Mouse (Mus musculus): ENCODE data around the gene Abat.

Abat gene

DNA sequence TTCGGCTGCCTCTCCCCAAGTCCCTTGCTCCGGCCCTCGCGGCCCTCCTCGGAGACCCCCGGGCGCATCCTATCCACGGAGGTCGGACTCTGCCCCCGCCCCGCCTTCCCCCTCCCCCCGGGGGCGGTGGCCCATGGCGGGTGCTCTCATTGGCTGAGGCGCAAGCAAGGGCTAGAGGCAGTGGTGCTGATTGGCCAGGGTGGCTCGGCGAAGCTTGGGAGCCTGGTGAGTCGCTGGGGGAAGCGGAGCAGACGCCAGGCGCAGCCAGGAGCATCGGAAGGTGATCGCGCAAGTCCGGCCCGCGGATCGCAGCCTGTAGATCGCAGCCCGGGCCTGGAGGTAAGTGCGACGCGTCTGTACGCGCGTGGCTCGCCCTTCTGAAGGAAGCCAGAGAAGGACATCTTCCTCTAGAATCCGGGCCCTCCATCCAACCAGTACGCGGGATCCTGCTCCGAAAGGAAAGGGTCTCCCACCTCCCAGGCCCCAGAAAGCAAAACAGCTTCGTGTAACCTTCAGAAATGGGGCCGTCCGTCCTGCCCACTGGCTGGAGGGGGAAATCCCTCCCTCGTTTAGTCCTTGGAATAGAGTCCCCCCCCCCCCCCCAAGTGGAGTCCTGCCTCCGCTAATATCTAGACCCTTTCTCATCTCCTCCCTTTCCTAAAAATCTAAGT lies at the start of gene Abat:
TSS of gene Abat (plus strand) at position 194 of the 671 bp plus-strand sequence.
- ChIA-PET CTCF (interaction anchor here in 1 of 4 experiments (0.6 kb wide), 1 partner anchor 1537 kb away, joined by 6 read pairs; no protein-coding TSS in a partner anchor), POLR2A (interaction anchor here (0.5 to 3.5 kb wide), 23 partner anchors 8 to 441 kb away, joined by 3 to 18 read pairs (median 4); partner anchors contain the start of genes Carhsp1 (in 2 of the 4) and Mettl22 (in 1 of the 4))

DNA sequence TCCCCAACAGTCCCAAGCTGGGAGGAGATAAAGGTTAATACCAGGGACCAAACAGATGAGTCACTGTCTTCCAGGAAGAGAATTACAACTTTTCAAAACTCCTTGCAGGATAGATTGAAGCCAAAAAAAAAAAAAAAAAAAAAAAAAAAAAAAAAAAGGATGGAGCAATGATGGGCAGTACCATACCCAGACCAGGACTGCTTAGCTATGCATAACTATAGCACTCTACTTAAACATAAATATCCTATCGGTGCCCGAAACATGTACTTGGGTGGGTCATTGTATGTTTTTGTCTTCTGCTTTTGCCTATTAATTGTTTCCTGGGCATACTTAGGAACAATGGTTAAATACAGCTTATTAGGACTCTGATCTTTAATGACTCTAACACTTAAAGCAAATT lies 43.1 kb upstream of the Abat start:
- POLR2A ChIA-PET = interaction anchor here (0.6 to 4.3 kb wide), 44 partner anchors 10 to 532 kb away, joined by 3 to 30 read pairs (median 4); partner anchors contain the start of genes Carhsp1 (in 3 of the 4), Abat (in 1 of the 4), Pmm2 (in 1 of the 4) and Tmem186 (in 1 of the 4)
- CTCF ChIA-PET = interaction anchor here in 3 of 4 experiments (0.5 to 1.6 kb wide), 9 partner anchors 11 to 1914 kb away, joined by 3 to 5 read pairs (median 4); partner anchors contain the start of gene Carhsp1 (in 2 of the 3)

DNA sequence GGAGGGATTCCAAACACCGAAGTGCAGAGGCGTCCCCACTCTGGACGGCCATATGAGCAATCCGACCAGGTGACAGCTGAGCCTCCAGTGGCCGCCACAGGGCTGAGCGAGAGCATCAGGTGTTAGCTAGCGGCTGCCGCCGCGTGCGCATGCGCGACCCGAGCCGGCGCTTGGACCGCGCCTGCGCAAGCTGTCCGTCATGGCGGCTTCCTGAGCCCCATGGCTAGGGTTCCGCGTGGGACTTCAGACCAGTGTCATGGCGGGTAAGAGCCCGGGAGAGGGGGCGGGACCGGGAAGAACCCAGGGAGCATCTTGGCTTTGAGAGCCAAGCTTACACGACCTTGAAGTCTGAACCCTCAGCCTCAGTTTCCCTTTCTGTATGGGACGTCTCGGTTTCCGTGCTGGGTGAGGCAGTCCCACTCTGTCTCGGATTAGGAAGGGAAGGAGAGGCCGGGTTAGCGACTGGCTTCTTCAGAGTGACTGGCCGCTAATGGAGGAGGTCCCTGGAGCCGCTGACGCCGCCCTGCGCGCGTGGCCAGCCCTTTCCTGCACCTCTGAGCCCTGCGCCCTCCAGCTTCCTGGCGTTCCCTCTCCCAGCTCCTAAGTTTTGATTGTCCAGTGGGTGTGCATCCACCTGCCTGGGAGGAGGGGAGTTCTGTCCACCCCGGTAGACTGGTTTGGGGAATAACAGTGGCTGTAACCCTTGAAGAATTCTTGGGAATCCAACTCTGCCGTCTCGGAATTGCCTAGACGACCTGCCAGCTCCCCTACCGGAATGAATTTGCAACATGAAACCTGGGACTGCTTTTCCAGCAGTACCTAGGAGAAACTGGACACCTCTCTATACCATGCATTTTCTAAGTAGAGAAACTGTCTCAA lies 42.4 kb upstream of the Abat start, which contains the start of gene Mettl22:
TSS of gene Mettl22 (plus strand) at position 186 of the 879 bp plus-strand sequence.
- ChIA-PET CTCF (interaction anchor here in 3 of 4 experiments (0.6 to 1.6 kb wide), 12 partner anchors 12 to 1913 kb away, joined by 3 to 7 read pairs (median 4); partner anchors contain the start of gene Carhsp1 (in 1 of the 3)), POLR2A (interaction anchor here (0.6 to 4.3 kb wide), 61 partner anchors 9 to 1531 kb away, joined by 3 to 30 read pairs (median 4); partner anchors contain the start of genes Carhsp1 (in 3 of the 4), Abat (in 1 of the 4), Pmm2 (in 1 of the 4) and Tmem186 (in 1 of the 4))

DNA sequence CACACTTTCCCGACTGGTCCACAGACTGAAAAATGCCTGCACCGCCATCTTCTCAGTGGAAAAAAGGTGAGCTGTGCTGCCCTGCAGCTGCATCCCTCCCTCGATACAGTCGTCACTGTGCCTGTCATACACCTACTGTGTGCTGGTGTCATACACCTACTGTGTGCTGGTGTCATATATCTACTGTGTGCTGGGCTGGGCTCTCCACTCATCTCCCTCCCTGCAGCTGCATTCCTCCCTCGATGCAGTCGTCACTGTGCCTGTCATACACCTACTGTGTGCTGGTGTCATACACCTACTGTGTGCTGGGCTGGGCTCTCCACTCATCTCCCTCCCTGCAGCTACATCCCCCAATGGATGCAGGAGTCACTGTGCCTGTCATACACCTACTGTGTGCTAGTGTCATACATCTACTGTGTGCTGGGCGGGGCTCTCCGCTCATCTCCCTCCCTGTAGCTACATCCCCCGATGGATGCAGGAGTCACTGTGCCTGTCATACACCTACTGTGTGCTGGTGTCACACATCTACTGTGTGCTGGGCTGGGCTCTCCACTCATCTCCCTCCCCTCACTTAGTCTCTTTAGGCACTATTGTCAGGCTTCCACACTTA lies 25.7 kb upstream of the Abat start:
- ChIA-PET CTCF (no interaction called here), POLR2A (interaction anchor here in 1 of 4 experiments (1.0 kb wide), 2 partner anchors 15 to 172 kb away, joined by 3 read pairs; no protein-coding TSS in a partner anchor)

DNA sequence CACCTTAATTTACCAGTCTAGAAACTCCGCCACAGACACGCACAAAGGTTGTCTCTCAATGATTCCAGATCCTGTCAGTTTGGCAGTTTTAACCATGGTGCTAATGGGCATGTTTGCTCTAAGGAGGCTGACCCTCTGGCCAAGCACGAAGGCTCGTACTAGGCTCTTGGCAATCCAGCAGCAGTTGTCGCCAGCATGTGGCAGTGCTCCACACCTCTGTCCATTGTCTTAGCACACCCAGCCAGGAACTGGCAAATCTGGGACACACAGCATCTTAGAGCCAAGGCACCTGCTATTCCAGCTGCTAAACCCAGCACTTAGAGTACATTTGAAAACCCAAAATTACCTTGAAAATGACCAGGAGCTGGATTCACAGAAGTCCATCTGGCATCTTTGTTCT lies 23.9 kb upstream of the Abat start:
- ChIA-PET POLR2A (interaction anchor here in 2 of 4 experiments (1.5 to 3.5 kb wide), 3 partner anchors 10 to 182 kb away, joined by 3 to 15 read pairs (median 11); partner anchors contain the start of gene Carhsp1 (in 1 of the 2)), CTCF (interaction anchor here in 1 of 4 experiments (1.6 kb wide), 1 partner anchor 19 kb away, joined by 4 read pairs; the partner anchor contains the start of gene Mettl22)

DNA sequence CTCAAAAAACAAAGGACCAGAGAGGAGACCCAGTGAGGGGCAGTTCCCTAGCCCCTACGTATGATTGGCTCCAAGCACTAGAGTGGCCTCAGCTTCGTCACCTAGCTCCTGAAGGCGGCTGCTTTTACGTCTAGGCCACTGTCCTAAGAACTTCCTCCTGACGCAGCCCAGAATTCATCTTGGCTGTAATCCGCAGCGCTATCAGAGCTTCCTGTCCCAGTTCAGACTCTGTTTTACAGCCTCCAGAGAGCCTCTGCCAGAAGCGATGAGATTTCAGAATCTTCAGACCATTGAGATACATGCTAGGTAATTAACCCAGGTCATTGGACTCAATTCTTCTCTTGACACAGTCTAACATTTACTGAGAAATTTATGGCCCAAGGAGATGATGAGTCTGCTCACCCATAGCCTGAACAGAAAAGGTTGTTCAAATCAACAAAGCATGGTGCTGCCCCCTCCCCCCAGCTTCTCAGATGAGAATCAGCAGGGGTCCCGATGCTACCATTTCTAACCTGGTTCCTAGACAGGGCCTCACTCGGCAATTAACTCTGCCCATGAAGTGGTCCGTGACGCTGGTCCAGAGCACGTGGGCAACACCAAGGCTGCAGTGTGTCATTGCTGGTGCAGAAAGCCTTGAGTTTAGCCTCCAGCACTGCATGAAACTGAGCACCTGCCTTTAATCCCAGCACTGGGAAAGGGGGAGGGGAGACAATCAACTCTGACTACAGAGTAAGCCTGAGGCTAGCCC lies 21.3 kb upstream of the Abat start:
- ChIA-PET POLR2A (interaction anchor here in 3 of 4 experiments (0.6 to 5.1 kb wide), 11 partner anchors 15 to 182 kb away, joined by 3 to 21 read pairs (median 4); partner anchors contain the start of genes Carhsp1 (in 3 of the 3) and Mettl22 (in 1 of the 3)), CTCF (interaction anchor here in 2 of 4 experiments (0.7 kb wide), 2 partner anchors 53 to 182 kb away, joined by 3 to 4 read pairs; no protein-coding TSS in a partner anchor)

DNA sequence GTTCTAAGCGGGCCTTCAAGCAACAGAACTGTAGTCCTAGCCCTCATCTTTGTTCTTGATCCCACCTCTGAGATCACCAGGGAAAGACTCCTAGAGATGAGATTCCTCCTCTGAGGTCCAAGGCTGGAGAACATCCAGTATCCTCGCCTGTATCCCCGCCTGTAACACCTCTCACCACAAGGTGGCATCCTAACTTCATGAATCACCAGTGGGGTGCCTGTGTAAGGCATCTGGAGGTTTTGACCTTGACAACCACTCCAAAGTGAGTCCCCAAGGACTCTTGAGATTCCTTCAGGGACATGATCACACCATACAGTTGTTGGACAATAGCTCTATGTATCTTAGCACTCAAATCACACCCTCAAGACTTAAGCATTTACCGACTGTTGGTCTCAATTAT lies 19.0 kb upstream of the Abat start:
- POLR2A ChIA-PET = interaction anchor here in 3 of 4 experiments (0.6 to 5.1 kb wide), 6 partner anchors 23 to 178 kb away, joined by 3 to 21 read pairs (median 3); partner anchors contain the start of gene Carhsp1 (in 2 of the 3)
- CTCF ChIA-PET = interaction anchor here in 3 of 4 experiments (0.5 to 1.3 kb wide), 5 partner anchors 52 to 193 kb away, joined by 3 to 4 read pairs (median 3); no protein-coding TSS in a partner anchor

DNA sequence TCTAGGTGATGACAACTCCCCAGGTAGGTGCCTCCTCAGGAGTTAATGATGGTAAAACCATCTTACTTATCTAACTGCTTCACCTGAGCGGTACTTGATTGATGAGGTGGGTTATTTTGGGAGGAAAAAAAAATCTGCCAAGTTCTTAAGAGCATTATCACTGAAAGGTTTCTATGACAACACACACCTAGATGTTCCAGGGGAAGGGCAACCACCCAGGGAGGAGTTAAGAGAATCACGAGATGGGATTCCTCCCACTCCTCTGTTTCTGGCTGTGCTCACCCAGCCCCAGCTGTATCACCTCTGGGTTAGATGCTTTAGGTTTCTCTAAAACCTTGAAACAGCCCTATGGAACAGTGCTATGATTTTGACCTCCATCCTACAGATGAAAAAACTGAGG lies 16.3 kb upstream of the Abat start:
- ChIA-PET POLR2A (interaction anchor here in 2 of 4 experiments (0.6 to 1.7 kb wide), 3 partner anchors 25 to 175 kb away, joined by 3 to 6 read pairs (median 6); partner anchors contain the start of gene Carhsp1 (in 1 of the 2)), CTCF (no interaction called here)

DNA sequence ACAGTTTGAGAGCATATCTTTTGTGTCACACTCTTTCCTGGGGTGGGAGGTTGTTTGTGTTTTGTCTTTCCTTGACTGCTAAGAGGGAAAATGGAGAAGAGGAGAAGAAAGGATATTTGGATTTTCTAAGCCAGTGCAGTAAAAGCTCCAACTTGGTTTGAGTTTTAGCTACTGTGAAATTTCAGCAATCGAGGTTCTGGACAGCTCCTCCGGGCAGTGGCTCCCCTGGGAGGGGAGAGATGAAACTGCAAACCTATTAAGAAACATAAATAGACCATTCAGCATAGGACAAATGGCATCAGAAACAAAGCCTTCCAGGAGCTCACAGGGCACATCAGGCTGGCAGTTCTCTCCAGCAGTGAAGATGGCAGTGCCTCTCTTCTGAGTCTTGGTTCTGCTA lies 9.0 kb upstream of the Abat start:
- CTCF ChIA-PET = interaction anchor here in 1 of 4 experiments (0.5 to 1.5 kb wide), 3 partner anchors 51 to 168 kb away, joined by 3 to 5 read pairs (median 3); partner anchors contain the start of gene Carhsp1
- POLR2A ChIA-PET = interaction anchor here in 2 of 4 experiments (0.7 to 1.6 kb wide), 11 partner anchors 9 to 168 kb away, joined by 3 to 6 read pairs (median 3); partner anchors contain the start of genes Abat (in 2 of the 2), Carhsp1 (in 2 of the 2), Pmm2 (in 1 of the 2) and Tmem186 (in 1 of the 2)

DNA sequence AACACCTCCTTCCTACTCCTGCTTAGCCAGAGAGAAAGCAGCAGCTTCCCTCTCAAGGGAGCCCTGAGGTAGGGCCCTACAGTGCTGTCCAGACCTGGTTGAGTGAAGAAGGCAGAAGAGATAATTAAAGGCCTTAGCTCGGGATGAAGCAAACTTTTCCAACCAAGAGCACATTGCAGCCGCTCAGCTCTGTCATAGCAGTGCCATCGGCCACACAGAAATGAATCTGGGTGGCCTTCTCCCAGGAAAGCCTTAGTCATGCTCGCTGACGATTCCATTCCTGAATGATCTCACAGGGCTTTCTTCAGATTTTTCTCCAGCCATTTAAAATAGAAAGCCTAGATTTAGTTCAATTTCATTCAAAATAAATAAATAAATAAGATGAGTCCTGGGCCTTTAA lies 3.3 kb upstream of the Abat start:
- CTCF ChIA-PET = interaction anchor here in 1 of 4 experiments (0.6 kb wide), 1 partner anchor 22 kb away, joined by 5 read pairs; no protein-coding TSS in a partner anchor
- POLR2A ChIA-PET = interaction anchor here in 2 of 4 experiments (1.5 to 1.6 kb wide), 2 partner anchors 14 to 15 kb away, joined by 5 to 6 read pairs; no protein-coding TSS in a partner anchor

DNA sequence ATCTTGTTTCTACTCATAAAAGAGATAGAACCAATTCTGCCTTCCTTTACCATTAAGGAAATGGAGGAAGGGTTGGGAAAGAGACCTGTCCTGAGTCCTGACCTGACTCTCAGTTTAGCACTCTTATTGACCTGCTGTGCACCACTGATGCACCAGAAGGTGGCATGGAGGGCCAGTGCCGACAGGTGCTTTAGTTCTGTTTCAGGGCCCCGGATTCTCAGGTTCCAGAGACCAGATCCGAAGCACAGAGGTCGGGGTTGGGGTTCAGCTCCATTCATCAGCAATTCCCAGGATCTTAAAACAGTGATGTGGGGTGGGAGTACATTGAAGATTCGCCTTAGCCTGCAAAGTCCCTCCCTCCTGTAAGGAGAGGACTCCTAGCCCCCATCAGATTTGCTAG lies 399 bp upstream of the Abat start:
- ChIA-PET CTCF (no interaction called here), POLR2A (interaction anchor here in 3 of 4 experiments (0.8 to 3.5 kb wide), 13 partner anchors 8 to 159 kb away, joined by 3 to 18 read pairs (median 6); partner anchors contain the start of genes Carhsp1 (in 1 of the 3) and Mettl22 (in 1 of the 3))

DNA sequence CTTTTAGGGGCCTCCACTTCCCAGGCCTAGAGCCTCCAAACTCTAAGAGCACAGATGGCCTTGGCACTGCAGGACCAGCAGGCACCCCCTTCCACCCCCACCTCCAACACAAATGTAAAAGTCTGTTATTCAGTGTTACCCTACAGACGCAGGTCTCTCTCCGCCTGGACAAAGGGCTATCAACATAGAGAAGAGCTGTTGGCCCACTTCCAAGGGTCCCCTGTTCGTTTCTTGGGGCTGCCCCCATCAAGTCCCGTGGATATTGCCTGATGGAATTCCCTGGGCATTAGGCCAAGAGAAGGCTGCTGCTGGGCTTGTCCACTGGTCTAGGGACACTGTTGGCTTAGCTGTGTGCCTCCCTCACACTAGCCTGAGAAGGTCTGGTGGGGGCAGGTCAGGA lies 951 bp downstream of the Abat start:
- CTCF ChIA-PET = no interaction called here
- POLR2A ChIA-PET = interaction anchor here in 3 of 4 experiments (0.6 to 3.5 kb wide), 14 partner anchors 8 to 158 kb away, joined by 3 to 18 read pairs (median 4); partner anchors contain the start of genes Carhsp1 (in 1 of the 3) and Mettl22 (in 1 of the 3)

DNA sequence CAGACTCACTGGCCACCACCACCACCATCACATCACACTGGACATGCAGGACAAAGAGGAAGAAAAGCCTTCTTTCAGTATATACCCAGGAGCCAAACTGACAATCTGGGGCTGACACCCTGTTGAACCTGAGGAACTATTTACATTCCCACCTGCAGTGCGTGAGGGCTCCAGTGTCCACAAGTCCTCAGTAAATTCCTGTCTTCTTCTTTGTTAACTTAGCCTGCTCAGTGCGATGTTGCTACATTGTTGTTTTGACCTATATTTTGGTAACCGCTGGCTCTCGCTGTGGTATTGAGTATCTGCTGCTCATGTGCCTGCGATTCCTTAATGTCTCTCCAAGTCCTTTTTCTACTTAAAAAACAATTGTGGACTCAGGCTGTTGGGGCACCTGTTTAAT lies 7.3 kb downstream of the Abat start:
- ChIA-PET CTCF (no interaction called here), POLR2A (no interaction called here)

DNA sequence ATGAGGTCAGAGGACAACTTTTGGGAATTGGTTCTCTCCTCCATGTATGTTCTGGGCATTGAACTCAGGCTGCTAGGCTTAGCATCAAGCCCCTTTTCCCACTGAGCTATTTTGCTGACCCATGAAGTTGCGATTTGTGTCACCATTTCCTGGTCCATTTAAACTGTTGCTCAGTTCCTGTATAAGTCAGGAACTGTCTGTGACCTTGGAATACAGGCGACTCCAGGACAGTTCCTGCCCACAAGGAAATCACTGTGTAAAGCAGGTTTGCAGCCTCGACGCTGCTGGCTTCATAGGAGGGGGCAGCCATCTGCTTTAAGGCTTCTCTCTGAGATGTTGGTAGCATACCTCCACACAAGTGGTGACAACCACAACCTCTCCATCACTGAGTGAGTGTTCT lies 8.1 kb downstream of the Abat start:
- ChIA-PET CTCF (no interaction called here), POLR2A (interaction anchor here in 1 of 4 experiments (0.7 to 1.3 kb wide), 3 partner anchors 8 to 149 kb away, joined by 3 to 4 read pairs (median 3); partner anchors contain the start of gene Abat)

DNA sequence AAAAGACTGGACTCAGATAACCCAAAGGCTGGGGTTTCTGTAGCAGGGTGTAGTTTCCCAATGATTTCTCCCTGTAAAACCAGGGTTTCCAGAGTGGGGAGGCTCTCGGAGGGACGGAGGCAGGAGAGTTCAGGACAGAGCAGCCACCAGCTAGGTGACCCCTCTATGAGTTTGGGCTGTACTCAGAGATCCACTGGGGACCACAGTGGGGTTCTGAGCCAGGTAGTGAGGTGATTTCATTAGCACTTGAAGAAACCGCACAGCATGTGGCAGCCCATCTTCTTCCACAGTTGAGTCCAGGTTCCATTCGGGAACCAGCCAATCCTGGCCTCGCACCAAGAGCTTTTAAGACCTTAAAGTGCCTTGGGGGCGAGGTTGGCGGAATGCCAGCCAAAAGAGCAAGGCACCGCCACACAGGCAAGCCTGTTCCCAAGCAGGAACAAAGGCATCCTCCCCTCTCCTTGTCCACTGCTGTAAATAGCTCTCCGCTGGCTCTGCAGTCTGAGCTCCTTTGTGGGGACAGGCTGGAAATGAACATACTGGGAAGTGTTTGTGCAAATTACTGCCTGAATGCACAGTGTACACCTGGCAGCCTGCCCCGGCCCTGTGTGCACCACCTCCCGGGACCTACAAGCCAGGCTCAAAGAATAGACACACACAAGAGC lies 10.4 kb downstream of the Abat start:
- POLR2A ChIA-PET = interaction anchor here (0.5 to 3.2 kb wide), 40 partner anchors 8 to 499 kb away, joined by 3 to 23 read pairs (median 4); partner anchors contain the start of genes Carhsp1 (in 3 of the 4), Mettl22 (in 3 of the 4) and Abat (in 2 of the 4)
- CTCF ChIA-PET = interaction anchor here in 3 of 4 experiments (0.5 to 1.3 kb wide), 4 partner anchors 9 to 1214 kb away, joined by 3 to 6 read pairs (median 6); partner anchors contain the start of gene Mettl22 (in 1 of the 3)
